Mouse (Mus musculus): ENCODE data around the gene Arhgap32.
"Not testable (repeated sequence)": the region's sequence is repeated elsewhere in the genome, so short reads cannot be mapped to it uniquely, and the experiment has no call there.

The Arhgap32 gene

DNA sequence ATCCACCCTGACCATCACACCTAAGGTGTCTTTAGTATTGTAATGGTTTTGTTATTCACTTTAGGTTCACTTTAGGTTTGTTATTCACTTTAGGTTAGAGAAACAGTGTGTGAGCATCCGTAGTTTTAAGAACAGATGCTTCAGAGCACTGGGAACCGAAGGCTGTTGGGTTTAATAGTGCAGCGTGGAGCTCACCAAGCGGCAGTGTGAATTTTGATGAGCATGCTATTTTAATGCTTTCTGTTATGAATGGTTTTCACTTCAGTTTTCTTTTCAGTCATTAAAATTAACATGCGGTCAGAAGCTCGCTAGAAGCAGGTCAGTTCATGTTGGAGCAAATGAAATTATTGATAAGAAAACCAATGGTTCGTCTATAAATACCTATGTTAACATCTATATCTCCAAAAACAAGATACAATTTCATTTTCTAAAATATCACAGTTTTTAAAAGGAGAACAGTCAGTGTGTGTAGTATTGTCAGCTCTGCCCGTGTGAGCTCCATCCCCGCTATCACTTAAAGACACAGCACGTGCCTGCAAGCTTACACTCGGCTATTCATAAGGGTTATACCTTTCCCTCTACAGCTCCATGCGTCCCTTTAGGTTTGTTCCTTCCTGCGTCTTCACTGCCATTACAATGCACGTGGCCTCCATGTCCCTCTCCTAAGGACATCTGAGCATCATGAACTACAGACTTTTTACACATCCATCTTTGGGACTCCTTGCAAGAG, 21.9 kb downstream of the Arhgap32 start:
- no peak for DNase-seq (ENCODE audit: inconsistent age in 2 of 2, low spot score in 1 of 2)

DNA sequence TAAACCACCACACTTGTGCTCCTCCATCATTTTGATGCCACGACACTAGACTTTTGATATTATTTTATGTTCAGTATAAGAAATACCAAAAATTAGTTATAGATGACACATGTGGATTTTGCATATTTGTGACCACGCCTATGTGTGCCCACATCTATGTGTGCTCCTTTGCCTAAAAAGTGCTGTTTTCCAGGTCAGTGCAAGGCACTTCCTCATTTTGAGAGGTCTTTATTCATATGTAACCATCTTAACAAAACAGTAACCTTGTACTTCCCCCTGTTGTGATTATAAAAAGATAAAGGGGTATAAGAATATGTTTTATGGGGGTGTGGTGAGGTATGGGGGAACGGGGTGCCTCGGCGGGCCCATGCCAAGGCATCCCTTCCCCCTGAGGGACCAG, 22.7 kb downstream of the Arhgap32 start:
- no peak for DNase-seq (ENCODE audit: inconsistent age in 2 of 2, low spot score in 1 of 2)

DNA sequence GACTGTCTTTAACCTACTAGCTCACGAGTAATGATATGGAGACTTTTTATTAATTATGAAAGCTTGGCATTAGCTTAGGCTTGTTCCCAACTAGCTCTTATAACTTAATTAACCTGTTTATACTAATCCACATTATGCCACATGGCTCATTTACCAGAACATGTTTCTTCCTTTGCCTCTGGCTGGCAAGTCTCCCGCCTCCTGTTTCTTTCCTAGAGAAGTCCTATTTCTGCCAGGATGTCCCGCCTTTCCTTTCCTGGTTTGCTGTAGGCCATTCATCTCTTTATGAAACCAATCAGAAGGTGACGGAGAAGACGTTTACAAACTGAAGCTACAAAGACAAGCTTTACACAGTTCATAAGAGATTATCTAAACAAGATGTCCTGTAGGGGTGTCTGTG, 23.7 kb downstream of the Arhgap32 start:
- no peak for DNase-seq (ENCODE audit: inconsistent age in 2 of 2, low spot score in 1 of 2)

DNA sequence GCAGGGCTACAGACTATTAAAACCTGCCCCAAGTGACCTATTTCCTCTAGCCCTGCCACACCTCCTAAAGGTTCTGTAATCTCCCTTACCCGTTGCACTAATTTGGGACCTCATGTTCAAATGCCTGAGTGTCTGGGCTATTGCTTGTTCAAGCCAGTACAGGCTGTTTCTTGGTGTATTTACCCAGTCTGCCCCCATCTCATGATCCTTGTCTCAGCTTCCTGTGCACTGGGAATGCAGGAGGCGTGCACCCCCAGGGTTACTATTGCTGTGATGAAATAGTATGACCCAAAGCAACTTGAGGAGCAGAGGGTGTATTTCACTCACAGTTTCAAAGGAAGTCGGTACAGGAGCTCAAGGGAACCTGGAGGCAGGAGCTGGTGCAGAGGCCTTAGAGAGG, 26.9 kb downstream of the Arhgap32 start:
- no peak for DNase-seq (ENCODE audit: inconsistent age in 2 of 2, low spot score in 1 of 2)

DNA sequence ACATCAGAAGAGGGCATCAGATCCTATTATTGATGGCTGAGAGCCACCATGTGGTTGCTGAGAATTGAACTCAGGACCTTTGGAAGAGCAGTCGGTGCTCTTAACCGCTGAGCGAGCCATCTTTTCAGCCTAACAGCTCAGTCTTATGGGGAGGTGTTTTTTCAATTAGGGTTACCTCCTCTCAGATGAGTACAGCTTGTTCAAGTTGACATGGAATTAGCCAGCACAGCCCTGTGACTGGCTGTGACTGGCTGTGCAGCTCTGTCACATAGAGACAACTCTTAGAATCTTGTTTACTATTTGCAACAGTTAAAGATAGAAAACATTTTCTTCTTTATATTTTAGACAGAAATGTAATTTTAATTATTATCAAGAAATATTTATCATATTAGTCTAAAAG, 27.5 kb downstream of the Arhgap32 start:
- no peak for DNase-seq (ENCODE audit: inconsistent age in 2 of 2, low spot score in 1 of 2)

DNA sequence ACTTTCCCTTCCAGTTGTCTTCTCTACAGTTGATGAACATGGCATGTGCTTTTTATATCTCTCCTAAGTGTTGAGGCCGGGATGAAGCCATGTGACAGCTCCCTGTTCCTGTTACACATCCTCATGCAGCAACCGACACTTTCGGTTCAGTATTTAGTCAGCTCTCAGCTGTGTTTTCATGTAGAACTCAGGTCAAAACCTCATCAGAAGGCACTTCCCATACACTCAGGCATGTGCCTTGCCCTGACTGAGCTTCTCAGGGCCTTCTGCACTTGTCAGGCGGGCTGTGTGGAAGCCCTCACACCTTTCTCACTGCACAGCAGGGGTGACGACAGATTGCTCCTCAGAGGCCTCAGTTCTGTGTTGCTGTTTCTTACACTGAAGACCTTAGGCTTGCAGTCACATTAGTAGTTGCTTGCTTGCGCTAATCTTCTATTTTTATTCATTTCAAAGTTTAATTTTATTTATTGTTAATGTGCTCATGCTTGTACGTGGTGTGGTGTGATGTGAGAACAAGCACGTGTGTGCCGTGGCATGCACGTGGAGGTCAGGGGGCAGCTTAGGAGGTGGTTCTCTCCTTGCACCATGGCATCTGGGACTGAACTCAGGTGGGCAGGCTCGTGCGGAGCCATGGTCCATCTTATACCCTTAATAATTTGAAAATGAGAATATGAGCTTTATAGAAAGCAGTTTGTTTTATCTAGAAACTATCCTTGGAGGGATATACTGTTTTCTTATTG, 30.5 kb downstream of the Arhgap32 start:
- no peak for DNase-seq (ENCODE audit: inconsistent age in 2 of 2, low spot score in 1 of 2)

DNA sequence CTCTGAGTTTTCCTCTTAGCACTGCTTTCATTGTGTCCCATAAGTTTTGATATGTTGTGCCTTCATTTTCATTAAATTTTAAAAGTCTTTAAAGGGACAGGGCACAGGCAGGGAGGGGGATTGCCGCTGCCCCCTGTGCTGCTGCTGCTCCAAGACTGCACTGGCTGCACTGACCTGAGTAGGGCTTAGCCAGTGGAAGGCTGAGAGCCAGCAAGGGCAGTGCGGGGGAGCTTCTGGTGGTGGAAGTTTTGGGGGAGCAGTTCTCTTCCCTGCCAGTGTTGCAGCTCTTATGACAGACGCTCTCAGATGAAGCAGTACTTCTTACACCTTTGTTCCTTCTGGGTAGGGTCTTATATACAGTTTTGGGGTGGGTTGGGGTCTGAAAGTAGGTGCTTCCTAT, 33.3 kb downstream of the Arhgap32 start:
- DNase-seq (ENCODE audit: inconsistent age in 2 of 2, low spot score in 1 of 2): no peak

DNA sequence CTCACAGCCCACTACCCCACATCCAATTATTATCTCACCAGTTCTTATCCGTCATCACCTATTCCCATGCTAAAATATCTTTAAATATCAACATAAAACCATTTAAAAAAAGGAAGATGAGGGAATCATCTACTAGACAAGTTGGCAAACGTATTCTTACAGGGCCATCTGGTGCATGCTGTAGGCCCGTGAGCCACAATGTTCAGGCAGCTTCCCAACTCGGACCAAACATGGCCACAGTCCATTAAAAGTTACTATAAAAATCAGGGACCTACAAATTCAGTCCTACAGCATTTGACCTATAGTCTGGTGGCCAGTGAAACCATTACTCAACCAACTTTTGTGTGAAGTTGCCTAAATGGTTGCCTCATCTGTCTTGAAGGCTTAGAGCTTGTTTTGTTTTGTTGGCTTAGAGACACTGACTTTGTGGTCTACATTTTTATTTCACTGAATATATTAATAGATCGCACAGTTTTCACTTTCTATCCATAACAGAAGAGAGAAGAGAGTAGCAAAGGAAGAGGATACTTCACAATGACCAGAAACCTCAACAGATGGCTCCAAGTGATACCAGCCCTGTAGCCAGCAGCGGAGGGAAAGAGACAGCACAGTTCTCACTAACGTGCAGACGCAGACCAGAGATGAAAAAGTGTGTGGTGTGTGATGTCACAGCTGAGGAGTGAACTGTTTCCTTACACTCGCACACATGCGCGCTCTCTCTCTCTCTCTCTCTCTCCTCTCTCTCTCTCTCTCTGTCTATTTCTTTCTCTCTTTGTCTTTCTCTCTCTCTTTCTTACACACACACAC, 34.1 kb downstream of the Arhgap32 start:
- no peak for DNase-seq (ENCODE audit: inconsistent age in 2 of 2, low spot score in 1 of 2)

DNA sequence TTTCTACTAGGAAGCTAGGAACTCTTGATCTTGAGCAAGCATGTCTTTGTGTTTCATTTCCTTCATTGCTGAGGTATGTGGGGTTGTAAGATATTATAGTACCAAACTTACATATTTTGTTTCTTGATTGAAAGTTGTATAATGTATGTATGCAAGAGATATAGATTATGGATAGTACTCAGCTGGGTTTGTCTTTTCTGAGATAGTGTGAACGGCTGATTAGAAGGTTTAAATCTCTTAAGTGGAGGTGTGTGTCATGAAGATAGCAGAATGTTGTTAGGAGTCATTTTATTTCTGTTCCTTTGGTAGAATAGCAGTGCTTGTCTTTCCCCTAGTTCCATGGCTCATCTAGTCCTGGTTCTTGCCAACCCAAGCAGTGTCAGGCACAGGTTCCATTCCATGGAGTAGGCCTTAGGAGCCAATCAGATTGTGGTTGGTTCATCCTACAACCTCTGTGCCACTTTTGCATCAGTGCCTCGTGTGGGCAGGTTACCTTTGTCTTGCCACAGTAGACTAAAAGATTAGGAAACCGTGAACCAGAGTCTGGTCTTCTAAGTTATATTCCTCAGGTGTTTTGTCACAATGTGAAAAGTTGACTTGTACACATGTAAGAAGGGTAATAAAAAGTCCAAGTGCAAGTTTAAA, 38.9 kb downstream of the Arhgap32 start:
- no peak for DNase-seq (ENCODE audit: inconsistent age in 2 of 2, low spot score in 1 of 2)

DNA sequence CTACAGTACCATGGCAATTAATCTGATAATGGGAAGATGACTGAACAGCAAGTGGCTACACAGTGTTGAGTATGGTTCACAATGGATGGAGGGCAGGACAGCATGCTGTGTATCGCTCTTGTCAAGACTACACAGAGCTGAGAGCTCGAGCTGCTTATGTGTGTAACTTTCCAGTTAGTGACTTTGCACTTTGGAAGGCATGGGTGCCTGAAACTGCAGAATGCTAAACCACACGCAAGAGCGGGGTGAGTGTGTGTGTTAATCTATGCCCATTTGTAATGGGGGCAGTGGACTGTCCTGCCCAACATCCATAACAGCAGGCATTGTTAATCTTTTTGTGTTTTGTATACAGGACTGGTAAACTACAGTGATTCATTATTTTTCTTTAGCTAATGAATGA, 40.8 kb downstream of the Arhgap32 start:
- DNase-seq (ENCODE audit: inconsistent age in 2 of 2, low spot score in 1 of 2): no peak

DNA sequence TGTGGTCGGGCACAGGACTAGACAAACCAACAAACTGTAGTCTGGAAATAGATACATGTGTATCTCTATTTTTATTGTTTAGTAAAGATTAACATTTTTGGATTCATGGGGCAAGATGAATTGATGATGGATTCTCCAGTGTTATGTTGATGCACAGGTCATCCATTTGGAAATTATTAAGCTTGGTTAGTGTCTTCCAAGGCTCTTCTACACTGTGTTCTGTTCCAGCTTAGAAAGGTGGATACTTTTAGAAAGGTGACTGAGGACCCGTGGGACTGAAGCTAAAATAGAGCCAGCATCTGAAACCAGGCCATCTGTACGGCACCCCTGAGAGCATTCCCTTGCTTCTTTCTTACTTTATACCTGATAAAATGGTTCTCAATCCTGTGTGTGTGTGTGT, 41.3 kb downstream of the Arhgap32 start:
- no peak for DNase-seq (ENCODE audit: inconsistent age in 2 of 2, low spot score in 1 of 2)

DNA sequence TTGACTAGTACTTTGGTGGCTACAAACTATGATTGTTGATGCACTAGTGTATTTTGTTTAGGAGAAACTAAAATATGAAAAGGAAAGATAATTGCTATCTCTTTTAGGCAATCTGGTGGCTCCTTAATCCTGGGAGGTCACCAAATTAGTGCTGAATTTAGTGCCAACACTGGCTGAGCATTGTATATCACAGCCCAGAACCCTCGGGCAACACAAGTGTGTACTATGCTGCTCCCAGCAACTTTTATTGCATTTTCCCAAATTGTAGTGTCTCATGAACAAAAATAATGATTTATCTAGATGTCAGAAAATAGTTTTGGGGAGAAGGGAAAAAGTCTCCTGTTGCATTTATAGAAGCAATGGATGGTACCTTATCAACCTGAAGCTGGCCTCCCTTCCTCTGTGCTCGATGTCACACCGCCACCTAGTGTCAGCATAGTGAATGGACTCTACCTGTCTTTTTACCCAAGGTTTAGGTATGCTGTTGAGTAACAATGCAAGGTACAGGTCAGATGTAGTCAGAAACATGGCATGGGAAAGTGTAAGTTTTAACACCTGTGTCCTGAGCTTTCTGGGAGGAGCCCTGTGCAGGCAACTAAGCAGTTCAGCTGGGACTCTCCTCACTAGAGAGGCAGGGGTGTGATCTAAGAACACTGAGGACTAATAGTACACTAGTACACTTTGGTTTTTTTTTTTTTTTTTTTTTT, 43.1 kb downstream of the Arhgap32 start:
- peak; percentile 58 to 89 for DNase-seq (ENCODE audit: inconsistent age in 2 of 2, low spot score in 1 of 2)

DNA sequence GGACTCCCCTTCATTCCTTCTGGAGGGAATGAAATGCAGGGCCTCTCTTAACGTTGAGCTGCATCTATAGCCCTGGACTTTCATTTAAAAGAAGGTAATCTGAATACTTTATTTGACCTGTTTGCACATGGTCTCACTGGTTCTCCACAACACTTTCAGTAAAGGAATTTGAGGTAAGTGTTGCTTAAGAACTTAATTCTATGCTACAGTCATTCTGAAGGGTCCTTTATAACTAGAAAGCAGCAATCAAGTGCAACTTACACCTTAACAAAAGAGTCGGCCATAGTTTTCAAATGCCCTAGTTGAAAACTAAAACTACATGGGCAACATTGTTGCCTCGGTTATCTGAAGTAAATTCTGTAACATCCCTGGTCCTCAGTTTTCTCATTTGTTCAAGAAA, 43.8 kb downstream of the Arhgap32 start:
- DNase-seq (ENCODE audit: inconsistent age in 2 of 2, low spot score in 1 of 2): no peak

DNA sequence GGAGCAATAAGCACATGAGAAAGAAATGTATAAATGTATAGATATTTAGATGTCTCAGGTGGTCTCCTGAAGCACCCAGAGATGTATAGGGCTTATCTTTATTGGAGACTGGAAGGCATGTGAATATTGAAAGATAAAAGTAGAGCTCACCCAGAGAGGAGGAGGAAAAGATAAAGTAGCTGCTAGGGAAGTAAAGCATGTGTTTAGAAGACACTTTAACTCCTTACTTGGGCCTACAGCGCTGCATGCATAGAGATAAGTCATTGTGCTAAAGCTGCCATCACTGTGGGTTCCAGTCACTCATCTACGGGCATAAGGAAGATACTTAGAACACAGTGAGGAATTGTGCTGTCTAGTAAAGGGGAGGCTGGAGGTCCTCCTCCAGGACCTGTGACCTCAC, 46.9 kb downstream of the Arhgap32 start:
- no peak for DNase-seq (ENCODE audit: inconsistent age in 2 of 2, low spot score in 1 of 2)

DNA sequence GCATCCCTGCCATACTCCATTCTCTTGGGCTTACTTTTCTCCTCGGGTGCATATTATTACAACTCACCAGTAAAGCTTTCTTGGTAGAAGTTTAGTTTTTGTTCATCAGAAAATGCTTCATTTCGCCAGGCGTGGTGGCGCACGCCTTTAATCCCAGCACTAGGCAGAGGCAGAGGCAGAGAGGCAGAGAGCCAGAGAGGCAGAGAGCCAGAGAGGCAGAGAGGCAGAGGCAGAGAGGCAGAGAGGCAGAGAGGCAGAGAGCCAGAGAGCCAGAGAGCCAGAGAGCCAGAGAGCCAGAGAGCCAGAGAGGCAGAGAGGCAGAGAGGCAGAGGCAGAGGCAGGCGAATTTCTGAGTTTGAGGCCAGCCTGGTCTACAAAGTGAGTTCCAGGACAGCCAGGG, 47.9 kb downstream of the Arhgap32 start:
- not testable (repeated sequence) for DNase-seq (ENCODE audit: inconsistent age in 2 of 2, low spot score in 1 of 2)

DNA sequence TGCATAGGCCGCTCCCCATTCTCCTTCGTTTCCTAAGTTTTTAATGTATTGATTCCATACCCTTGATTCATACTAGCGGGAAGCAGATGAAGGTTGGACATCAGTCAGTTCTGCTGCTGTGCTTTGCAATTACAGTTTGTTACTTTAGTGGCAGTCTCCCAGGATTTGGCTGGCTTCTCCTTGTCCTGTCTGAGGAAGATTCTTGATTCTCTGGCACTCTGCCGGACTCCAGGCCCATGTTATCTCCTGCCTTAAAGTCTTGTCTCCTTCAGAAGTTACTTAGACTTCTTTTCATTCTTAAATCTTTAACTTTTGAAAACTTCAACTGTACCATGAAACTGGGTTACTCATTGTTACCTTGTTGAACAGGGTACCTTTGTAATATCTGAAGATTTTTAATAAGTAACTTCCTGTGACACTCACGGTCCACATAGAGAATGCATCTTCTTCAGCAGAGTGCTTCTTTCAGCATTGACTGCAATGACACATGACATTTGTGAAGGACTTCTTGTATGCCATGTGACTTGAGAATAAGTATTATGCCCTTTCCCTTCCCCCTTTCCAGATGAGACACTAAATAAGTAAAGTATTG, 52.7 kb downstream of the Arhgap32 start:
- no peak for DNase-seq (ENCODE audit: inconsistent age in 2 of 2, low spot score in 1 of 2)

DNA sequence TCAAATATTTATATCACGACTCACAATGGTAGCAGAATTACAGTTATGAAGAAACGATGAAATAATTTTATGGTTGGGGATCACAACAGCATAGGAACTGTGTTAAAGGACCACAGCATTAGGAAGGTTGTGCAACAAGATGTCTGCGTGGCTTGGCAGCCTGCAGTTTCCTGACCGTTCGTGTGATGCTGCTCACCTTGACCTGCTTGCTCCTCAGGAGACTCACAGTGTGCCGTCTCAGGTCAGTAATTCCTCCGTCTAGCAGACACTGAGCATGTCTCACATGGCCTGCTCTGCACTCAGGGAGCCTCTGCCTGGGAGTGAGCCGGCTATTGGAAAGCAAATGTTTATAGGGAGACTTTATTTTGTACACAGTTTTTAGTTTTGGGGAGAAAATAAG, 54.8 kb downstream of the Arhgap32 start:
- no peak for DNase-seq (ENCODE audit: inconsistent age in 2 of 2, low spot score in 1 of 2)

DNA sequence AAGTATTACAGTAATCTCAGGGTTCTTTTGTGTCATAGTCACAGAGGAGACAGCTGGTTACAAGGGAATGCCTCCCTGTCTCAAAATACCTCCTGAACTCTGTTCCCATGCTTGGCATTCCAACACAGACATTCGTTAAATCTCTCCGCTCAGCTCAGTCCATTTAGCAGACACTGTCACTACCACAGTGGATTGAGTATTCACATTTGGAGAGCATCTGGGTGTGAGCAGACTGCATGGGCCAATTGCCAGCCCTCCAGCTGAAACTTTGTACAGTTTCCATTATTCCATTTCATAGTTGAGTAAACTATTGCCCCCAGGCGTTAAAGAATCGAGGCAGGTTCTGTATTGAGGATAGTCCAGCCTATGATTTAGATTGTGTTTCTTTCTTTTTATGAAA, 60.7 kb downstream of the Arhgap32 start:
- no peak for DNase-seq (ENCODE audit: inconsistent age in 2 of 2, low spot score in 1 of 2)

DNA sequence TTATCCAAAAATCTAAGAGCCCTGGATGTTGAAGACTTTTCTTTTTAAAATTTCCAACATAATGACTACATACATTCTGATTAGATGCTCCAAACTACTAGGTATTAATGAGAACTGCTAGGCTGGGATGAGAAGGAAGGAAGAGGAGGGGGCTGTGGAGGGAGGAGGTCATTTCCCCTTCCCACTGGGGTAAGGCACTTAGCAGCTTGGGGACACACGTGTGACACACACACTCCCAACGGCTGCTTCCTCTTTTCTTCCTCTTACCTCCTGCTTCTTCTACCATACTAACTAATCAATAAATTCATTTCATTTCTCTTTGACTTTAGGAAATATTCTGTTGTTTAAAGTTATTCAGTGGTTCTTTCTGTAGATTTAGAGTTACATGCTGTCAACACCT, 65.2 kb downstream of the Arhgap32 start:
- no peak for DNase-seq (ENCODE audit: inconsistent age in 2 of 2, low spot score in 1 of 2)

DNA sequence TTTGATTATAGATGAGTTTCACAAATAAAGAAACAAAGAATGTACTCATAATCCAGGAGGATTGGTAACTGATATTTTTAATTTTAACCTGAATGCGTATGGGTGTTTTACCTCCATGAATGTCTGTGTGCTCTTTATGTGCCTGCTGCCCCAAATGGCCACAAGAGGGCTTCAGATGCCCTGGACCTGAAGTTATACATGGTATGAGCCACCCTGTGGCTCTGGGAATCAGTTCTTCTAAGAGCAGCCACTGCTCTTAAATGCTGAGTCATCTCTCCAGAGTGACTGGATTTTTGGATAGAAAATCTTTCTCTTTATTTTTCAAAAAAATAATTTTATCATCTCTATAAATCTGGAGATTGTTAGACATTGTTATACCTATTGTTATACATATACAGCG, 70.6 kb downstream of the Arhgap32 start:
- peak; percentile 9 to 44 for DNase-seq (ENCODE audit: inconsistent age in 2 of 2, low spot score in 1 of 2)
